Mouse (Mus musculus): ENCODE measurements at regions not wholly inside any gene's neighbourhood (a gene's known extent, or its start where the extent isn't known, plus 50 kb on each side); places are given as distances from the start of the nearest gene placed in this dataset.

- TF ChIP-seq CTCF (IDR thresholded peaks at IDR 0.05), result no peak
- TF ChIP-seq EP300 (IDR thresholded peaks at IDR 0.05), result no peak
These were observed 267.0 kb downstream of the Pik3r1 start for GRCm38 (mm10) chr13:101501061-101501460.
